Mouse (Mus musculus) embryo, embryonic 10 days (tissue): ENCODE data around the gene Macrod2.

ENCODE experiments used
- DNase-seq: peaks from one replicate; pipeline ENCODE4 v3.0.0-alpha.2; 2015; ENCODE audit warnings: low spot score

Macrod2 gene

DNA sequence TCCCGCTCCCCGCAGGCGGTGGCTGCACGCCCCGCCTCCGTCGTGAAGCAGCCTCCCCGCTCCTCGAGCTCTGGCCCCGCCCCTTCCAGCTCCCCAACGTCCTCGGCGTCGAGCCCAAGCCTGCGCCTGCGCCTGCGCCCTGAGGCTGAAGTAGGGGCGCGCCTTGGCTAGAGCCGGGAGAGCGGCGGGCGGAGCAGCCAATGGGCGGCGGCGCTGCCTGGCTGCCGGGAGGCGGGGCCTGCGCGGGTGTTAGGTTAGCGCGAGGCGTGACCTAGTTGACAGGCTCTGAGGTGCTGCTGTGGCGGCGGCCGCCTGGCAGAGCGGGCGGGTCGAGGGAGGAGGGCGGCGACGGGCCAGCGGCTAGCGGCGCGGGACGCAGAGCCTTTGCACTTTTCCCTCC, at the start of gene Macrod2:
Gene Macrod2 (plus strand): TSS at position 131 of the 400 bp plus-strand sequence.
- DNase-seq: peak; percentile 97

DNA sequence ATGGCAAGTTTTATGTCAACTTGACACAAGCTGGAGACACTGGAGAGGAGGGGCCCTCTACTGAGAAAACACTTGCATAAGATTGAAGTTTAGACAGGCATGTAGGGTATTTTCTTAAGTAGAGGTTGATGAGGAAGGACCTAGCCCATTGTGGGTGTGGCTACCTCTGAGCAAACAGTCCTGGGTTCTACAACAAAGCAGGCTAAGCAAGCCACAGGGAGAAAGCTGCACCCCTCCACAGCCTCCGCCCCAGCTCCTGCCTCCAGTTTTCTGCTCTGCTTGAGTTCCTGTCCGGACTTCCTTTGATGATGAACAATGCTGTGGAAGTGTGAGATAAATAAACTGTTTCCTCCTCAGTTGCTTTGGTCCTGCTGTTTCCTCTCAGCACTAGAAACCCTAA, 35.2 kb upstream of the Macrod2 start:
- peak; percentile 13 for DNase-seq

DNA sequence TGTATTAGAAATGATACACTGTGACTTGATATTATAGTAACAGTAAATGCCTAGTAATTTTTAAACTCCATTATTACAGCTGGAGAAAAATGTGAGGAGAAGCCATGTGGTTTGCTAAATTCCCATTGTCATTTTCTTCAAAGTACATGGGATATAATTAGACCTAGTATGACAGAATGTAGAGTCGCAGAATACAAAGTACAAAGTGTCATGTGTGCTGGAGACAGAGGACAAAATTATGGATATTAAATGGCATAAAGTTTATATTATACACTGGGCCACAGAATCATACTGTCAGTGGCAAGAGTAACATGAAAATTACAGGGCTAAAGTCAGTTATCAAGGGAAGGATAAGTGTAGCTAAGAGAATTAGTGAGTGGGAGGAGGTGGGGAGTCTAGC, 30.3 kb upstream of the Macrod2 start:
- no peak for DNase-seq

DNA sequence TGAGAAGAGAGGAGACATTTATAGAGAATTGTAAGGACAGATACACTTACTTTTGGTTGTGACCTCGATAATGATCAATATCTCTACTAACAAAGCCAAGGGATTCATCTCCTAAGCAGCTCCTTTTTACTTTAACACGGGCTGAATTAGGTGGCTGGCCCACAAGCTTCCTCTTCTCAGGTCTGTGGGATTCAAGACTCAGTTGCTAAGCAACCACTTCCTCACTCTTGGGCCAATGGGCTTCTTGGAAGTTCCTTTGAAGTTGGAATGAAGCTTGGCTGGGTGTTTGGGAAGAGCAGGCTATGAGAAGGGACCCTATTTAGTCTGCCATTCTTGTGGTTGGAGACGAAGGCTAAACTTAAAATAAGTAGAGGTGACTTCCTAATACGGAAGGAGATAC, 5.6 kb upstream of the Macrod2 start, which contains the start of gene Sel1l2:
Gene Sel1l2 (minus strand): TSS at position 182 of the 400 bp plus-strand sequence.
- peak; percentile 66 for DNase-seq

DNA sequence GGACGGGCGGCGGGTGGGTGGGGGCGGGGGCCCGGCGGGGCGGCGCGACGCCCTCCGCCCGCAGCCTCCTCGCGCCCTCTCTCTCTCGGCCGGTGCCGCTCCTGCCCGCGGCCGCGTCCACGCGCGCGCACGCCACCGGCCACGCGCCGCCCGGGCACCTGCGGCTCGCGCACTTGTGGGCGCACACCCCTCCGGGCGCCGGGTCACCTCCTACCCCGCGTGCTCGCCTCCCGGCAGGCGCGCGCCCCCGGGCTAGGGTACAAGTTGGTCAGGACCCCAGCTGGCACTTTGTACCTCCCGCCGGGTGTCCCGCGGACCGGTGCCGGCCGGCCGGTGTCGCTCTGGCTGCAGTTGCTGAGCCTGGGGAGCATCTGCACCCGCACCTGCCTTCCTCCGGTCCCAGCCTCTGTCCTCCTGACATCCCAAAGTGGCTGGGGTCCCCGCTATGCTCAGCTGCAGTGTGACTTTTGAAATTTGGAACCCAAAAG, 679 bp downstream of the Macrod2 start:
- DNase-seq: peak; percentile 45

GRCm38 (mm10) chr2:140425844-140426243, 30.7 kb downstream of the Macrod2 start:
- no peak for DNase-seq

DNA sequence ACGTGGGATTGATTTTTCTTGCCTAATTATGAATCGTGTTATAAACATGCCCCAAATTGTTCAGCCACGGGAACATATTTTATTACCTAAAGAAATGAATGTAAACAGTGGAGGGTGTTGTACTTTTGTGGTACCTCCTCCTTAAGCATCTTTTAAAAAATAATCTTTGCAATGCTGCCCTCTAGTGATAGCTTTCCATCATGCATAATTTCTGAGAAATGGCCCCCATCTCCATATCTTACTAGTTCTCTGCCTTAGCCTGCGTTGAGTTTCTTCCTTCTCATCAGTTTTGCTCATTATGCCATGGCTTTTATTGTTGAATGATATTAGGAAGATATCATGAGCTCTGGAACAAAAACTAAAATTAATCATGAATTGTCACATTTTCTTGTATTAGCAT, 32.2 kb downstream of the Macrod2 start:
- DNase-seq: peak; percentile 49

- no peak for DNase-seq
Measured at GRCm38 (mm10) chr2:140439081-140439480, 44.0 kb downstream of the Macrod2 start.

DNA sequence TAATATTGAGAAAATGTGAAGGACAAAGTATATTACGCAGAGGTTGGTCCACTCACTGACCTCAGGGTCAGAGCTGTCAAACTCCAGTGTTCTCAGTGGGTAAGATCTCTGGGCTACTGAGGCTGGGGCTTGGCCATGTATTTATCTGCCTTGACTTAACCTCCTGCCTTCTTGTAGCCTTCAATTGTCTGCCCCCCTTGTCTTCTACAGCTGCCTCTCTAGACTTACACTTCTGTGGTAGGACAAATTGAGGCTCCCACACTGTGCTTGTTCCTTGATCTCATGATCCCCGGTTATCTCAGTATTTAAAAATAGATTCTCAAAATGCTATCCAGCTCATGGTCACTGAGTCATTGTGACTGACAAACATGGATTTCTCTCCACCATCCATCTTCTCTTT, 53.5 kb downstream of the Macrod2 start:
- DNase-seq: no peak

DNA sequence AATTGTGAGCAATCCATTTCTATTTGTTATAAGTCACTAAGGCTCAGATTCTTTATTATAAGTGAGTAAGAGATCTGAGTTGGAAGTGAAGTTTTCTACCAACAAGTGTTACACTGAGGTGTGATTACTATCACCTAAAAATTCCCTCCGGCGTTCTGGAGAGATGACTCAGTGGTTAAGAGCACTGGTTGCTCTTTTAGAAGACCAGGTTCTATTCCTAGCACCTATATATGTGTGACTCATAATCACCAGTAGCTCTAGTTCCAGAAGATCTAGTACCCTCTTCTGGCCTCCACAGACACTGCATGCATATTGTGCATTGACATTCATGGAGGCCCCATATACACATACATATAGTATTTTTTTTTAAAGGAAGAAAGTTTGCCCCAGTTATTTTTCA, 80.7 kb downstream of the Macrod2 start:
- no peak for DNase-seq

- no peak for DNase-seq
Measured at GRCm38 (mm10) chr2:140476891-140477290, 81.8 kb downstream of the Macrod2 start.

DNA sequence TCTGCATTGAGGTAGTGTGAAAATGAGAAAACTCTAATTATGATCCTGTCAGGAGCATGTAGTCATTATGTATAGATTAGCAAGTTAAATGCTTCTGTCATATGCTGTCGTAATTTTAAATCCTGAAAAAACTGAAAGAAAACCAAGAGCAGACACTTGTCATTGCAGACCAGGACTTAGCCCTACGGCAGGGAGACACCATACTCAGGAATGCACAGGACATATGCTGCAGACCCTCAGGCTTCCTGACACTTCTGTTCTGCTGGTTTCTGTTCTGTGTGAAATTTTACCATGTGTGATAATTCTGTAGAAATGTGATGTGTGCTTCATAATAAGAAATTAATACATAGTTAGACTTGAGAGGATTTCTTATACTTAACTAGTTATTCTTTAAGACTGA, 87.5 kb downstream of the Macrod2 start:
- DNase-seq: no peak

GRCm38 (mm10) chr2:140497688-140498087, 102.6 kb downstream of the Macrod2 start:
- DNase-seq: no peak

DNA sequence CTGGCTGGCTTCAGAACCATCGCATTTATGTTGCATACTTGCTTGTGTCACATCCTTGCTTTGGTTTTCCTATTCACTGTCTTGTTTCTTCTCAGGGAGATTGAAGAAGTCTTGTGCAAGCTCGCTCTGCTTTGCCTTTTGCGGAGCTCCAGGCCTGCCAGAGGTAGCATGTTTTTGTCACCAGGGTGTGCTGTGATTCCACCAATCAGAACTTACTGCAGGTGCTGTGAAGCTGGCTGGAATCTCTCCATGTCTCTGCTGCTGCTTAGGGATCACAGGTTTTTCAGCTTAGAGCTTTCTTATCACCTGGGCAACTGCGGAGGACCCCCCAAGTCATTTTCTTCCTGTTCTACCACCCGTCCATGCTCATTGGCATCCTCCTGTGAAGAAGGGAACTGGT, 105.8 kb downstream of the Macrod2 start:
- peak; percentile 70 for DNase-seq

GRCm38 (mm10) chr2:140521472-140521871, 126.4 kb downstream of the Macrod2 start:
- no peak for DNase-seq

DNA sequence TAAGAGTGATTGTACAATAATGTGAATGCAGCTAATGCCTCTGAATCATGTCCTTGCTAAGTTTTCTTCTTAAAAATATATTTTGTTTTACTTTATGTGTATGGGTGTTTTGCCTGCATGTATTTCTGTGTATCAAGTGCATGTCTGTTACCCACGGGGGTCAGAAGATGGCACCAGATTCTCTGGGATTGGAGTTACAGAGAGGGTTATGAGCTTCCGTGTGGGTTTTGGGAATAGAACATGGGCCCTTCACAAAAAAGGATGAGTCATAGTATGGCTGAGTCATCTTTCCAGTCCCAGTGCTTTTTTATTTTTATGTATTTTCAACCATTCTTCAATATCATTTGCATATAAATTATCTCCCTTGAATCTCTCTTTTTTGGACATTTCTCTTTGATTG, 135.1 kb downstream of the Macrod2 start:
- peak; percentile 13 for DNase-seq

DNA sequence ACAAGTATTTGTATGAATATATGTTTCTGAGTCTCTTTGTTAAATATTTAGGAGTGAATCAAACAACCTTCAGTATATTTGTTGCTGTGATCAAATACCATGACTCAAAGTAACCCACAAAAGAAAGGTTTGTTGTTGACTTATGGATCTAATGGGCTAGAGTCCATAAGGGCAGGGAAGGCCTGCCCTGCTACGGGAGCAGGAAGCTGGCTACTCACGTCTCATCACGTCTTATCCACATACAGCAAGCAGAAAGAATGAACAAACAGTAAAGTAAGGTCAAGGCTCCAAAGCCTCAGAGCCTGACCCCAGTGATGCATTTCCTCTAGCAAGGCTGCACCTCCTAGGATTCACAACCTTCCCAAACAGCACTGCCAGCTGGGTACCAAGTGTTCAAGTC, 136.9 kb downstream of the Macrod2 start:
- DNase-seq: no peak

DNA sequence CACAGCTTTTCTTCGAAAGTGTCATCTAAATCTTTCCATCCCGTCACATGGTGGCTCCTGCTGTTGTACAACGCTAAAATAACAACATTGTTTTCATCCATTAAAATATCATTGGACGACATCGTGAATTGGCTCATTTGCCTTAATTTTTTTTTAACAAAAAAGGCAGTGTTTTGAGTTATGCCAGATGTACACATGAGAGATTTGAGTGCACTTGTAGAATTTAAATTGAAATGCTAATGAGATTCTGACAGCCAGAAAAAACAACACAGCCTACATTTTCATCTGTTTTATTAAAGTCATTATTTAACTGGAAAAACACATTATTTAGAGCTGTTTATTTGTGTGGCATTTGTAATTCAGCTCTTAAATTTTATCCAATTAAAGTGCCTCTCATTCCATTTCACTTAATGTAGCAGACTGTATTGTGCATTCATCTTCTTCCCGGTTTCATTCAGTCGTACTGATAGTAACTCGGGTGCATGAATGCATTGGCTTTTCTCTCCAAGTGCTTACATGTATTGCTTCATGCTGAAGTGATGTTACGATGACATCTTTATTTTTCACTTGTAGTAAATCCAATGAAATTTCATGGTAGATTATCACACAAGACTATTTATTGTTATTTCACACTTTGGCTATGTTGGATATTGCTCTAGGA, 137.9 kb downstream of the Macrod2 start:
- DNase-seq: no peak

- no peak for DNase-seq
Measured at GRCm38 (mm10) chr2:140533621-140534020, 138.5 kb downstream of the Macrod2 start.

DNA sequence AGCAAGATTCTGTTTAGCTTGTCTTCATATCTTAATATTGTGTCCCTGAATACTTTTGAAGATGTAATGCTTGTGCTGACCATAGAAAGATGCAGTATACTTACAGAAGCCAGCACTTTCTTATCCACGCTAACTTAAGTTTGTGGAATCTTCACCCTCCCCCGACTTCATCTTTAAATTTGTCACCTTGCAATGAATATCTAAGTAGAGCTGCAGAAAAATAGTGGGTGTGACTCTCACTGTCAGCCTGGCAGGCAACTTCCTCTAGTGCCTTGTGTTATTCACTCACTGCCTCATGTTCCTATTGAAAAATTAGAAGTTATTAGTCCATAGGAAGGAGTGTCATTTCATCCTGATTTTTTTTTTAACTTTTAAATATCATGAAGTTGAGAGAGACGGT, 139.5 kb downstream of the Macrod2 start:
- no peak for DNase-seq

DNA sequence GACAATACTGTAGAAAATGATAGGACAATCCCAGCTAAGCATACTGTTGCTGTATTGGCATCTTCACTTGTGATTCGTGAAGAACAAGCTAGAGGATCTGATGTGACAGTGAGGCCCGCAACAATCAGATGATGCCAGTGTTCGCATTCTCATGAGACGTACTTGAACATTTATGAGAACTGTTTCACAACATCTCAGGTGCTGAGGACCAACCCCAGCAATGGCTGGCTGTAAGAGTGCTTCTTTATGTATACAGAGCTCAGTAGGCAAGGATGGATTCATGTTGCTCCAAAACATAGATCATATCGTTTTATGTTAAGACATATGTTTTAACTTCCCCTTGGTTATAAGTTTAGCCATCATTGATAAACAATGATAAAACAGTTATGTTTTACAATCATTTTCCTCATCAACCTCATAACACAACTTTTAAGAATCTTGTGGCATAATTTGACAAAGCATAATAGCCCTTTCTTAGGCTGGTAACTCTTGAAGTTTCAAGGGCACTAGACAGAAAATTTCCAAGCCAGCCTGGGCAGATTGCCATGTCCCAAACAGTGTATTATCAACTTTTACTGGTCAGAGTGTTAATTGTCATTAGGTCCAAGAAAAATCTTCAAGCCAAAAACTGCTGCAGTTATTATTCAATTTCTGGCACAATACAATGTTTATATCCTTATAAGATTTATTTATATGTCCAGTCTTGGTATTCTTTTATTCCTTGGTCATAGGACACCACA, 140.9 kb downstream of the Macrod2 start:
- no peak for DNase-seq

GRCm38 (mm10) chr2:140549286-140549685, 154.2 kb downstream of the Macrod2 start:
- DNase-seq: no peak

DNA sequence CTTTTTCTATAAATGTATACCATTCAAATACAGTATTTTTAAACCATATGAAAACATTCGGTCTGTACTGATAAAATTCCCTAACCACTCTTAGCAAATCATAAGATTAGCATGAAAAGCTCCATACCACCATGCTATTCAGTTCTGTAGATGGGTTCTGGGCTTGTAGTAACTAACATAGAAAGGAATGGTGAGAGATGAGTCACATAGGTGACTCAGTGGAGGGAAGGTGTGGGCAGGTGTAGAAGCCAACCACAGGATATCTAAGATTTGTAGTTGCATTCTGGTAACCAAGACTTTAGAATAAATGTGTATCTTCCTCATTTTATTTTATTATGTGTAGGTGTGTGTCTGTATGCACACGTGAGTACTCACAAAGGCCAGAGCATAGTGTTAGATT, 166.3 kb downstream of the Macrod2 start:
- DNase-seq: no peak

DNA sequence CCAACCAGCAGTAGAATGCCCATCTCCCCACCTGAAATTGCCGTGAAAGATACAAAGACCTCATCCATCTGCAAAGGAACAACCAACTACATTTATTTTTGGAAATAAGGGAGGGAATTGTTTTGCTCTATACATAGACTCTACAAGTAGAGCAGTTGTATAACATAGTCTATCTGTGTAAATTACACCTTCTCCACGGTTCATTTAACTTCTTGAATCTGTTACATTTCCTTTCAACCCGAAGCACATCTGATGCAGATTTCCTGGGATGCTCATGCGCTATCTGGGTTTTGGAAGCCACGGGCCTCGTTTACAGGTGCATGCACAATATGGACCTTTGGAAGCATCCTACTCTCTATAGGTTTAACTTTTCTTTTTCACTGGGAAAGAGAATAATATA, 175.8 kb downstream of the Macrod2 start:
- DNase-seq: no peak
